Mouse (Mus musculus): Measurements from ENCODE around the gene Gtf2ird2.

Gtf2ird2 gene

GRCm38 (mm10) chr5:134183880-134184808 is at the start of gene Gtf2ird2:
TSS of gene Gtf2ird2 (plus strand) at chr5:134184019.
- DNase-seq: peak; percentile 99

- no peak for DNase-seq
These were observed 47.8 kb upstream of the Gtf2ird2 start for GRCm38 (mm10) chr5:134136022-134136421.

- no peak for DNase-seq
These were observed 45.9 kb upstream of the Gtf2ird2 start for GRCm38 (mm10) chr5:134137933-134138332.

GRCm38 (mm10) chr5:134139429-134139828 is 44.4 kb upstream of the Gtf2ird2 start:
- no peak for DNase-seq

GRCm38 (mm10) chr5:134141236-134141635 is 42.6 kb upstream of the Gtf2ird2 start:
- DNase-seq: no peak

- DNase-seq: no peak
These were observed 41.4 kb upstream of the Gtf2ird2 start for GRCm38 (mm10) chr5:134142381-134142780.

- DNase-seq: no peak
These were observed 38.8 kb upstream of the Gtf2ird2 start for GRCm38 (mm10) chr5:134144986-134145385.

- no peak for DNase-seq
These were observed 36.5 kb upstream of the Gtf2ird2 start for GRCm38 (mm10) chr5:134147194-134147753.

GRCm38 (mm10) chr5:134148153-134148552 is 35.7 kb upstream of the Gtf2ird2 start:
- no peak for DNase-seq

GRCm38 (mm10) chr5:134151895-134152294 is 31.9 kb upstream of the Gtf2ird2 start:
- no peak for DNase-seq

GRCm38 (mm10) chr5:134155916-134156466 is 27.8 kb upstream of the Gtf2ird2 start:
- no peak for DNase-seq

GRCm38 (mm10) chr5:134164688-134165087 is 19.1 kb upstream of the Gtf2ird2 start:
- DNase-seq: no peak

GRCm38 (mm10) chr5:134166642-134167041 is 17.2 kb upstream of the Gtf2ird2 start:
- DNase-seq: no peak

- DNase-seq: no peak
These were observed 15.8 kb upstream of the Gtf2ird2 start for GRCm38 (mm10) chr5:134168033-134168432.

GRCm38 (mm10) chr5:134169231-134169630 is 14.6 kb upstream of the Gtf2ird2 start:
- no peak for DNase-seq

- no peak for DNase-seq
These were observed 13.7 kb upstream of the Gtf2ird2 start for GRCm38 (mm10) chr5:134170167-134170566.

GRCm38 (mm10) chr5:134173206-134173605 is 10.6 kb upstream of the Gtf2ird2 start:
- DNase-seq: no peak

- DNase-seq: no peak
These were observed 8.1 kb upstream of the Gtf2ird2 start for GRCm38 (mm10) chr5:134175696-134176095.

GRCm38 (mm10) chr5:134176169-134176881 is 7.5 kb upstream of the Gtf2ird2 start, which contains the start of gene Rcc1l:
TSS of gene Rcc1l (minus strand) at chr5:134176774.
- DNase-seq: peak; percentile 84

GRCm38 (mm10) chr5:134178536-134178935 is 5.3 kb upstream of the Gtf2ird2 start:
- DNase-seq: no peak

- peak; percentile 71 for DNase-seq
These were observed 3.9 kb upstream of the Gtf2ird2 start for GRCm38 (mm10) chr5:134179871-134180270.

GRCm38 (mm10) chr5:134182172-134182571 is 1.6 kb upstream of the Gtf2ird2 start:
- DNase-seq: no peak

- DNase-seq: no peak
These were observed 1.1 kb upstream of the Gtf2ird2 start for GRCm38 (mm10) chr5:134182735-134183134.
